Mouse (Mus musculus) stomach, embryonic 16.5 days (tissue): ENCODE measurements at regions not wholly inside any gene's neighbourhood (a gene's known extent, or its start where the extent isn't known, plus 50 kb on each side); places are given as distances from the start of the nearest gene placed in this dataset.

Source experiments
- ATAC-seq: fragments of 200-750 bp; cut with Nextera tagmentation; 2 replicates; pipeline ENCODE4 v1.8.0; 2017; ENCODE audit warnings: moderate number of reproducible peaks, moderate TSS enrichment; ENCODE audit not compliant: insufficient read depth, low FRiP score
- H3K27ac ChIP-seq: fragments of 300-500 bp; sonication (generic); 2 replicates; pipeline ENCODE4 v1.5.1; 2014; ENCODE audit warnings: low read length
- H3K27me3 ChIP-seq: fragments of 300-500 bp; sonication (generic); 2 replicates; pipeline ENCODE4 v1.6.1; 2014; ENCODE audit warnings: low read length, control low read depth, mixed read lengths; ENCODE audit not compliant: control insufficient read depth, insufficient read depth
- H3K36me3 ChIP-seq: fragments of 300-500 bp; sonication (generic); 2 replicates; pipeline ENCODE4 v1.6.1; 2014; ENCODE audit warnings: low read length; ENCODE audit not compliant: control insufficient read depth, insufficient read depth
- H3K4me1 ChIP-seq: fragments of 300-500 bp; sonication (generic); 2 replicates; pipeline ENCODE4 v1.6.1; 2014; ENCODE audit warnings: low read length, control low read depth, mixed read lengths; ENCODE audit not compliant: control insufficient read depth, insufficient read depth
- H3K4me2 ChIP-seq: fragments of 300-500 bp; sonication (generic); 2 replicates; pipeline ENCODE4 v1.6.1; 2014; ENCODE audit warnings: low read depth, low read length, mixed read lengths
- H3K4me3 ChIP-seq: fragments of 300-500 bp; sonication (generic); replicated peaks from 2 replicates; pipeline ENCODE4 v1.5.1; 2014; ENCODE audit warnings: mild to moderate bottlenecking, low read length
- H3K9ac ChIP-seq: fragments of 300-500 bp; sonication (generic); 2 replicates; pipeline ENCODE4 v1.6.1; 2014; ENCODE audit warnings: low read length
- H3K9me3 ChIP-seq: fragments of 300-500 bp; sonication (generic); replicated peaks from 2 replicates; pipeline ENCODE4 v1.6.1; 2016; ENCODE audit warnings: low read length, control low read depth; ENCODE audit not compliant: control insufficient read depth
- WGBS: fragments of 180-500 bp; shearing (Covaris S2); extraction: QIAGEN DNeasy Blood & Tissue Kit; methylation state at CpG from one replicate; pipeline ENCODE4 v1.1.7; 2014; 5-methylcytosine and 5-hydroxymethylcytosine counted together

GRCm38 (mm10) chr7:111829931-111830330 lies 50.2 kb upstream of the Galnt18 start:
- ATAC-seq, result no peak
- no peaks in the 10 kb centered on the region for H3K36me3 ChIP-seq
- H3K27me3 ChIP-seq, result no peaks in the 10 kb centered on the region
- H3K4me2 ChIP-seq, result no peak overlapping the region
- 90% methylated on average over 1 of the region's 1 CpGs for WGBS
- no peak overlapping the region for H3K4me3 ChIP-seq
- no peaks in the 10 kb centered on the region; the same call in 1 of the 2 replicates for H3K4me1 ChIP-seq
- H3K9ac ChIP-seq, result no peak overlapping the region
- H3K27ac ChIP-seq, result no peak overlapping the region
- no peaks in the 10 kb centered on the region for H3K9me3 ChIP-seq
